Comparison of ENCODE assay signal across 30 mouse cellular contexts in the genomic region with DNA sequence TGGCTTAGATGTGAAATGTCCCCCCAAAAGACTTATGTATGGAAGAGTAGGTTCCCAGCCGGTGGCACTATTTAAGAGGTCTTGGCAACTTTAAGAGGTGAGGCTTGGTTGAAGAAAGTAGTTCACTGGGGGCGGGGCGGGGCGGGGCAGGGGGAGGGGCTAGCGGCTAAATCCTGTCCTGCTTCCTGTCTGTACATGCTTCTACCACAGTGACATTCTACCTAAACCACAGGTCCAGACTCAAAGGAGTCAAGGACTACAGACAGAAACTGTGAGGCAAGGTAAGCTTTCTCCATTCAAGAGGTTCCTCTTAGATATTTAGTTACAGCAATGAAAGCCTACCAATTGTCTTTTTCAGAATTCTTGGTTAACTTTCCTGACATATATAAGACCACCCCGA.
A peak's percentile ranks its signal among the peaks of the same experiment; 100 is the strongest.
DNase-seq lines count a peak whose midpoint lies in the region; ATAC-seq and TF ChIP-seq lines count a peak whose summit lies in the region.
"Had no signal": no experiment of that assay in that cellular context is flagged by ENCODE, and none has a peak within 500 bp of the region (broad histone marks: within the 10 kb centered on the region; RNA-seq: fewer than 3 reads in every experiment).

No protein-coding gene starts in this region.

- H3K27ac ChIP-seq in midbrain, postnatal 0 days (ENCODE audit: low read depth, low read length), result no peak overlapping the region
- H3K27ac ChIP-seq: forebrain, embryonic 10.5 days; forebrain, embryonic 15.5 days; hindbrain, embryonic 12.5 days; hindbrain, postnatal 0 days; liver, embryonic 13.5 days; macrophage; neural tube, embryonic 12.5 days had no signal

- peak; percentile 11 for DNase-seq in thymus, postnatal 4 days
- no peak for DNase-seq in thymus, postnatal 25 days
- DNase-seq in naive thymus-derived CD4-positive, alpha-beta T cell, adult 2 months (ENCODE audit: low read depth), result peak; percentile 56
- no peak for DNase-seq in adrenal gland, adult 8-10 months
- no peak for DNase-seq in urinary bladder, postnatal 14 days (ENCODE audit: low spot score)
- no peak for DNase-seq in midbrain, postnatal 0 days (ENCODE audit: low spot score)
- DNase-seq: adrenal gland, adult 2 months; cerebellum, adult 8-10 months; cerebellum, postnatal 25 days; gastrocnemius, postnatal 25 days; heart, adult 18-20 months; heart, postnatal 36 days; kidney, postnatal 14 days; left cerebral cortex, postnatal 4 days; liver, embryonic 13.5 days; lung, adult 2 months; lung, postnatal 10 days; midbrain, embryonic 14.5 days; right cerebral cortex, adult 18-20 months; spleen, adult 18-20 months had no signal

- TF ChIP-seq CTCF in midbrain, postnatal 0 days (IDR thresholded peaks at IDR 0.05), result no peak

- 58% methylated on average over 6 of the region's 6 CpGs for WGBS in midbrain, postnatal 0 days

- no peaks in the 10 kb centered on the region for H3K4me1 ChIP-seq in midbrain, postnatal 0 days (ENCODE audit: insufficient read depth, low read length)
- H3K4me1 ChIP-seq: forebrain, embryonic 10.5 days; forebrain, embryonic 15.5 days; hindbrain, embryonic 12.5 days; liver, embryonic 13.5 days; neural tube, embryonic 12.5 days had no signal

- no peak overlapping the region for H3K9ac ChIP-seq in midbrain, postnatal 0 days (replicated peaks; ENCODE audit: low read length, poor library complexity, severe bottlenecking)
- H3K9ac ChIP-seq: forebrain, embryonic 15.5 days; hindbrain, embryonic 12.5 days; liver, embryonic 13.5 days; neural tube, embryonic 12.5 days had no signal

- no peaks in the 10 kb centered on the region for H3K36me3 ChIP-seq in midbrain, postnatal 0 days (ENCODE audit: insufficient read depth, low read length)
- H3K36me3 ChIP-seq: forebrain, embryonic 10.5 days; forebrain, embryonic 15.5 days; hindbrain, embryonic 12.5 days; liver, embryonic 13.5 days; neural tube, embryonic 12.5 days had no signal

- no peak overlapping the region for H3K4me3 ChIP-seq in midbrain, postnatal 0 days (ENCODE audit: low read depth, low read length)
- H3K4me3 ChIP-seq: forebrain, embryonic 10.5 days; forebrain, embryonic 15.5 days; hindbrain, embryonic 12.5 days; liver, embryonic 13.5 days; neural tube, embryonic 12.5 days had no signal

- no peaks in the 10 kb centered on the region for H3K27me3 ChIP-seq in midbrain, postnatal 0 days (ENCODE audit: insufficient read depth, low read length)
- H3K27me3 ChIP-seq: forebrain, embryonic 15.5 days; hindbrain, embryonic 12.5 days; liver, embryonic 13.5 days; neural tube, embryonic 12.5 days had no signal

- H3K9me3 ChIP-seq in midbrain, postnatal 0 days (ENCODE audit: low read length), result no peaks in the 10 kb centered on the region
- H3K9me3 ChIP-seq: forebrain, embryonic 10.5 days; forebrain, embryonic 15.5 days; hindbrain, embryonic 12.5 days; liver, embryonic 13.5 days; neural tube, embryonic 12.5 days had no signal

- no peak overlapping the region for H3K4me2 ChIP-seq in midbrain, postnatal 0 days (ENCODE audit: low read depth, low read length, poor library complexity, severe bottlenecking)
- H3K4me2 ChIP-seq: forebrain, embryonic 15.5 days; heart, embryonic 11.5 days; hindbrain, embryonic 12.5 days; liver, embryonic 13.5 days; neural tube, embryonic 12.5 days had no signal

- ATAC-seq in CD4-positive, CD25-positive, alpha-beta regulatory T cell, adult 4 months, result peak; percentile 95
- ATAC-seq in activated CD4-positive, CD25-positive, alpha-beta regulatory T cell, adult 4 months, result peak; percentile 82
- no peak for ATAC-seq in midbrain, postnatal 0 days (ENCODE audit: low FRiP score)
- ATAC-seq: forebrain, embryonic 15.5 days; hindbrain, postnatal 0 days; intestine, postnatal 0 days had no signal

Comparison
In these comparisons a context has a peak if more than half of its experiments do, and no peak if none do; other contexts are left out.
1. DNase-seq: peak in thymus, postnatal 4 days (single experiment) and naive thymus-derived CD4-positive, alpha-beta T cell, adult 2 months (single experiment); none in thymus, postnatal 25 days (single experiment), adrenal gland, adult 8-10 months (single experiment), urinary bladder, postnatal 14 days (single experiment) and midbrain, postnatal 0 days (single experiment).